Mouse (Mus musculus): ENCODE data around the gene Metrn.

Gene Metrn

DNA sequence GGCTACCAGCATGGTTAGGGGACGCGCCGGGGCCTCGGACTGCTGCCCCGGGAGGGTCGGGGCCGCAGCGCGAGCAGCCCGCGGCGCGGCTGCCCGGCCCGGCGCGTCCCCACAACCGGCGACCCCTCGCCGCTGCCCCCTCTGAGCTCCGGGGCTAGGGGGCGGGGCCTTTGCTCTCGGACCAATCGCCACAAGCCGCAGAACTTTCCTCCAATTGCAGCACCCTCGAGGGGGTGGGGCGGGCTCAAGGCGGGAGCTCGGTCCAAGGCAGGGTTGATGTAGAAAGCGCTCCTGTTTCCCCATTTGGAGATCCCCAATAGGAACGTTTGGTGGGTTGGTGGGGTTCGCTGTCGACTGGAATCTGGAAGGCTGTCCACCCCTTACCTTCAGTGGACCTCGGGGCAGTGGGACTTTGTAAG, at the start of gene Metrn:
Gene Metrn (minus strand): TSS at position 186 of the 419 bp plus-strand sequence.
- DNase-seq (ENCODE audit: low spot score) = peak; percentile 75

DNA sequence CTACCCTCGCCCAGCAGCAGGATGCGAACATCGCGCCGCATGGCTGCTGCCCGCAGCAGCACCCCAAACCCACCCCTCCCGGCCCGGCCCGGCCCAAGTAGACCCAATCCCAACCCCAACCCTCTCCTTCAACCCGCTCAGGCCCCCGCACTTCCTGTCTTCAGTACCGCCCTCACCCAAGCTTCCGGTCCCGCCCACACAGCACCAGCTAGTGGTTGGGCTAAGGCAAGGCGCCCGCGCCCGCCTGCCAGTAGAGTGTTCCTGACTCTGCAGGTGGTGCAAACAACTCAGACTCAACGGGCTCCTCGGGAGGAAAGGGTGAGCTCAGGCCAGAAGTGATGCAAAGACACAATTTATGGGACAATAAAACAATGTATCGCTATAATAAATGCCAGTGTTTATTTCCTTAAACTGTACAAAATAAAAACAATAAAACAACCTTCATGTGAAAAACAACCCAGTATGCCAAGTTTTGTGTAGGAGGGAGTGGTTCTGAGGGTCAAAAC, 47.5 kb upstream of the Metrn start, which contains the start of gene Rhot2:
Gene Rhot2 (minus strand): TSS at position 456 of the 506 bp plus-strand sequence.
- peak; percentile 86 for DNase-seq (ENCODE audit: low spot score)

DNA sequence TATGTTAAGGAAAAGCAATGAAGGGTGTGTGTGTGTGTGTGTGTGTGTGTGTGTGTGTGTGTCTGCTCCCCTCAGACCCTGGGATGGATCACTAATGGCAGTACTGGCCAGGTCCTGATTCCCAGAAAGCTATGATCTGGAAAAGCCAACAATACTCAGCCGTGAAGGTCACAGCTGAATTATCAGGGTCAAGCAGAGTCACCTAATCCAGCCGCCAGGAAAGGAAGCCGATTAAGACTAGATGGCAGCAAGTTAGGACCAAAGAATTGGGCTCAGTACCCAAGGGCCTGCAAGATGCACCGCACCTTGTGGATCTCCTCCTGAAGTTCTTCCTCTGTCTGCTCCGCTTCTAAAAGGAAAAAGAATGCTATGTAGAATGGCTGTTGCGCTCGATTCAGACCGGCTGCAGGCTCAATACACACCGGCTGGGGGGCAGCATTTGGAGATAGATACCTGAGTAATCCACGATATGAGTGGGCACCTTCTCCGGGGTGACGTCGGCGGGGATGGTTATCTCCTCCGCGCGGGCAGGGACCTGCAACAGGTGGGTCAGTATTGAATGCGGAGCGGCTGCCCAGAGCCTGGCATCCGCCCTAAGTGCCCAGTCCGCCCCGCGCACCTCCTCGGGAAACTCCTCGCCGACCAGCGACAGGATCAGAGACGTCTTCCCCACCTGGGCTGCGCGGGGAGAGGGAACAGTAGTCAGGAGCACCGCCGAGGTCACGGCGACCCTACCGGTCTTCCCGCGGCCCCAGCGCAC, 46.9 kb upstream of the Metrn start:
- DNase-seq (ENCODE audit: low spot score) = peak; percentile 44

DNA sequence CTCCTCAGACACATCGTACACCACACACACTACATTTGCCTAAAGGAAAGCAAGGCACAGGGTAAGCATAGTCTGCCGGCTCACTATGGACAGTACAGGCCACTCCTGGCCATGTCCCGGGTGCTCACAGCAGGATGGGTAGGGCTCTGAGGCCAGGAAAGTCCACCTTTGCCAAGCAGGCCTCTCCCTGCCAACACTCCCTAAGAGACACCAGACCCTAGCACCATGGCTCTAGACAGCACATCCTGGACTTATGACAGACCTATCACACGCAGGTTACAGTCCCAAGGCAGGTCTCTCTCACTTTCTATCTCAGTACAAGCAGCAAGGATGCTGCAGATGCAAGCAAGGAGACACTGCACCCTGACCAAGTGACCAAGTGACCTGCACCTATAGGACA, 46.2 kb upstream of the Metrn start:
- no peak for DNase-seq (ENCODE audit: low spot score)

GRCm38 (mm10) chr17:25842509-25842908, 45.6 kb upstream of the Metrn start:
- DNase-seq (ENCODE audit: low spot score) = no peak

GRCm38 (mm10) chr17:25841117-25841880, 44.4 kb upstream of the Metrn start, which contains the start of gene Gm20683:
Gm20683 (minus strand) TSS chr17:25841763.
- no peak for DNase-seq (ENCODE audit: low spot score)

DNA sequence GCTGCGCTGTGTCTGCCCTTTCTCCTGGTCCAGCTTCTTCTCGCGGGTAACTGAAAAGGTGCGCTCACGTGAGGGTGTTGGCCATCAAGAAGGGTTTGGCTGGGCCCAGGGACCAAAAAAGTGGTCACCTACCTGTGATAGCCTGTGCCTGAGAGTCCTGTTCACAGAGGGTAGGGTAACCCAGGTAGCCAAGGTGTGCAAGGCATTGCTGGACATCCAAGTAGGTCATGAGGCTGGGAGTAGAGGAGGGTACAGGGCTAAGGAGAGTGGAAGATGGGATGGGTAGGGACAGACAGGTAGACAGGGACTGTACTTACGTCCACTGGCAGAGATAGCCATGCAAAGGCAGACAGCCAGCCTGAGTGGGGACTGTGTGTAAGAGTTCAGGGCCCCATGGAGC, 43.6 kb upstream of the Metrn start:
- no peak for DNase-seq (ENCODE audit: low spot score)

- no peak for DNase-seq (ENCODE audit: low spot score)
Observed at GRCm38 (mm10) chr17:25839455-25840235, 42.7 kb upstream of the Metrn start.

- no peak for DNase-seq (ENCODE audit: low spot score)
Observed at GRCm38 (mm10) chr17:25838904-25839303, 42.0 kb upstream of the Metrn start.

DNA sequence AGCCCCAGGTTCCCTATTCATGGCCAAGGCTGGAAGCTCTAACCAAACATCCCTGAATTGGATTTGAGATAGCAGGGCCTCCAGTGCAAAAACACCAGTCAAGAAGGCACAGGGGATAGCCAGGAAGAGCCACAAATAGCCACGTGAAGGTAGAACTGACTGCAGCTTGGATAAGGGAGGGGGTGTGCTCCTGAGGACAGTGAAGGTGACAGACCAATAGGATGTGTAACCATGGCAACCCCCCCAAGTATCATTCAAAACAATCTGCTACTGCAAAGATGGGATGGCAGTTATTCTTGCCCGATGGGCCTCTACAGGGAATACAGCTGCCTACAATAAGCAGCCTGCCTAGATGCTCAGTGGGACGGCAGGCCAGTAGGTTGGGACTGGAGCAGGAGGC, 40.6 kb upstream of the Metrn start:
- DNase-seq (ENCODE audit: low spot score) = no peak

DNA sequence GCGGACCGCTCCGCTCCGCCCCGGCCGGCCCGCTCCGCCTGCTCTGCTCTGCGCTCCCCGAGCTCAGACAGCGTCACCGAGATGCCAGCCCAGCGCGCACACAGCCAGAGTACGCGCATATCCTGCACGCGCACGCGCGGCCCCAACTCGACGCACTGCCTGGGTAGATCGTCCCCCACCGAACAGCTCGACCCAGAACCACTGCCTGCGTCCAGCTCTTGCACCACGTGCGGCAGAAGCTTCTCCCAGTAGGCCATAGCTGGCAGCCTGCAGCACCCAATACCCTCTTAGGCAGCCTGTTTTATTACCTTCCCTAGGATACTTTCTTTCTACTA, 40.1 kb upstream of the Metrn start, which contains the start of gene Rhbdl1:
Gene Rhbdl1 (minus strand): TSS at position 220 of the 335 bp plus-strand sequence.
- no peak for DNase-seq (ENCODE audit: low spot score)

GRCm38 (mm10) chr17:25836397-25837075, 39.6 kb upstream of the Metrn start:
- no peak for DNase-seq (ENCODE audit: low spot score)

DNA sequence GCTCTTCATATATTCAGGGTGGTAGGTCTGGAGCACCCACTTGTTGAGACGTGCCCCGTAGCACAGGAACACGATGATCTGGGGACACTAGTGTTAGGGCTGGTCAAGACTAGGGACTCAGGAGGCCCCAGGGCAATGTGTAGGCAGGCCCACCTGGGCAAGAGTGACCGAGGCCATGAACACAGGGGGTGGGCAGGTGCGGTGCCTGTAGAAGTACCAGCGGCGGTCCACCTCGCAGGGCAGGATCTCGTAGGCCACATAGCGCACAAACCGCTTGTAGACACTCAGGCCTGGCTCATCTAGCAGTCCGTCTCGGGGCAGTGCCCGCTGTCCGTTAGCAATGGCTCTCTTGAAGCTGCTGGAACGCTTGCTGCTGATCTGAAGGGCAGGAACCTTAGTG, 38.9 kb upstream of the Metrn start:
- no peak for DNase-seq (ENCODE audit: low spot score)

DNA sequence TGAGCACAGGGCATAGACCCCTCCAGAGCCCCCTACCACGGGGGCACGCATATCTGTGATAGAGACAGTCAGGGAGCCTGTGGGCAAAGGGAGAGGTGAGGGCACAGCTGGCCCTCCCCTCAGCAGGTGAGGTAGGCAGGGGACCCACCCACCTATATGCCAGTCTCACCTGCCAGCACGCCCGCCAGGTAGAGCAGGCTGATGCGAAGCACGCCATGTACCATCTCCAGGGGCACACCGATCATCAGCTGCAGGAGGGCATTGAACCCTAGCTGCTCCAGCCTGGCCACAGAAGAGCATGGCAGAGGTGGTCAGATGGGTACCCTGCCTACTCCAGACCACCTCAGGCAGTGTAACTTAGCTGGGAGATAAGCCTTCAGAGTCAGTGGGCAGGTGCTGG, 38.4 kb upstream of the Metrn start:
- no peak for DNase-seq (ENCODE audit: low spot score)

DNA sequence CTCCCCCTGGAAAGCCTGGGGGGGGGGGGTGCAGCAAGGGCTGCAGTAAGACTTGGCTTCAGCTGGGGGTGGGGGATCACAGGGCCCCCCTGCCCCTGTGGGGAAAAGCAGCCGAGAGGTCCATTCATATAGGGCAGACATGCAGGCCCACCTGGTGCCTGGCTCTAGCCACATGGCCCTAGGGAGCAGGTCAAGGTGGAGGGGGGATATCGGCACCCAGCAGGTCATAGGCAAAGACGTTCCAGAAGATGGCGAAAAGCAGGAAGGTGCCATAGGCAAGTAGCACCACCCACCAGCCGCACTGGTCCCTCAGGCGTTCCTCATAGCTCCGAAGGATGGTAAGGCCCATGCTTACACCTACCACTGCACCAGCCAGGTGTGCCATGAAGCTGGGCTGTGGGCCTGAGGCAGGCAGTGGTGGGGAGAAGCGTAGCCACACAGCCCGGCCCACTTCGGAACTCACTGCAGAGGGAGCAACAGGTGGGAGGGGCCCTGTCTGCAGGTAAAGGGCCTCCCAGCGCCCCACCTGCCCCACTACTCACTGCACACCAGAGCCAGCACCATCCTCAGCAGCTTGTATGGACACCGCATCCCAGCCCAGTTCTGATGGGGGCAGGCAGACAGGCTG, 37.8 kb upstream of the Metrn start:
- no peak for DNase-seq (ENCODE audit: low spot score)

- no peak for DNase-seq (ENCODE audit: low spot score)
Observed at GRCm38 (mm10) chr17:25833961-25834594, 37.1 kb upstream of the Metrn start.

DNA sequence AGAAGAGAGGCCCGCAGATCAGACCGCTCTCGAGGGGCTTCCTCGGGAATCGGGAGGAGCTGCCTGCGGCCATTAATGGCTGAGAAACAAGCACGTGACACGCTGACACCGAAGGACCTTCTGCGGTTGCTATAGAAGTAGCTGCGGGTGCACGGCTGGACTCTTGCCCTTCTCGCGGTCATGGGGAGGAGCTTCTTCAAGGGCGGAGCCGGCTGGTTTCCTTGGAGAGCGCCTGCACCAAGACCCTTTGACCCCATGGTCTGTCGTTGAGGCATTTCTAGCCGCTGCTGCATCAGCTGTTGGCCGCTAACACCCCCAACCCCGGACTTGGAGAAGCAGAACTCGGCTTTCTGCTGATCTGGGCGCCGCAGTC, 36.3 kb upstream of the Metrn start, which contains the start of gene Stub1:
Gene Stub1 (minus strand): TSS at position 114 of the 373 bp plus-strand sequence.
- DNase-seq (ENCODE audit: low spot score) = no peak

GRCm38 (mm10) chr17:25832436-25833290, 35.7 kb upstream of the Metrn start:
- peak; percentile 96 for DNase-seq (ENCODE audit: low spot score)

DNA sequence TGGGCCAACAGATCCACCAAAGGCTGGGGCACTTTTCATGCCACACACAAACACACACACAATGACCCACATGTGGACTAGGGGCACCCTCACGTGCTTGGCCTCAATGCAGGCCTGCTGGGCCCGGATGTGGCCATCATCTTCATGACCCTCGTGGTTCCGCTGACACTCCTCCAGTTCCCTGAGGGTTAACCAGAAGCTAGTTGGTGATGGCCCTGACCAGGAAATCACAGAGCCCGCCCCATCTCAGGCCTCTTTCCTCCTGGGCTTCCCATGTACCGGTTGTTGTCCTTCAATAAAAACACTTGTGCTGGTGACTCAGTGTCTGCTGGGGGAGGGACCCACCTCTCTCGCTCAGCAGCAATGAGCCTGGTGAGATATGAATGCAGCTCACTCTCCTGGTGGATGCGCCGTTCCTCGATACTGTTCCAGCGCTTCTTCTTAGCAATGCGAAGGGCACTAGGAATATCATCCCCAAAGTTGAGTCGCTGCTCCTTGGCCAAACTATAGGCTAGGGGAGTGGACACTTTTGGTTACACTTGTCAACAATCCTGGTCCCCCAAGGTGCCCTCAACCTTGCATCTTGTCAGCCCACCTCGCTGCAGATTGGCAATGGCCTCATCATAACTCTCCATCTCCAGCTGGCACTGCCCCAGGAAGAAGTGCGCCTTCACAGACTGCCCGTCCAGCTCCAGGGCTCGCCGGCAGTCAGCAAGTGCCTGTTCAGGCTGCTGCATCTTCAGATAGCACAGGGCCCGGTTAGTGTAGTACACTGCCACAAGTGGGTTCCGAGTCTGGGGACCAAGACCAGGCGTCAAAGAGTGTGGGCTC, 34.7 kb upstream of the Metrn start:
- DNase-seq (ENCODE audit: low spot score) = no peak

Measured in spleen, adult 12 weeks (tissue).